Mouse (Mus musculus) kidney, embryonic 16.5 days (tissue): ENCODE measurements around the gene Fgfr1op2. TPM values are rescaled to one million over a fixed set of nuclear protein-coding genes. Genes with fewer than 3 reads are reported as not detected.

Experiments
- ATAC-seq: fragments of 200-750 bp; cut with Nextera tagmentation; 2 replicates; pipeline ENCODE4 v1.8.0; 2017; ENCODE audit warnings: moderate TSS enrichment; ENCODE audit not compliant: low FRiP score, low TSS enrichment
- H3K27ac ChIP-seq: fragments of 300-500 bp; sonication (generic); 2 replicates; pipeline ENCODE4 v1.5.1; 2014; ENCODE audit warnings: low read length
- H3K27me3 ChIP-seq: fragments of 300-500 bp; sonication (generic); 2 replicates; pipeline ENCODE4 v1.6.1; 2014; ENCODE audit warnings: low read length, control low read depth, mixed read lengths; ENCODE audit not compliant: insufficient read depth
- H3K36me3 ChIP-seq: fragments of 300-500 bp; sonication (generic); 2 replicates; pipeline ENCODE4 v1.6.1; 2014; ENCODE audit warnings: low read length, control low read depth, mixed read lengths; ENCODE audit not compliant: insufficient read depth
- H3K4me1 ChIP-seq: fragments of 300-500 bp; sonication (generic); 2 replicates; pipeline ENCODE4 v1.6.1; 2014; ENCODE audit warnings: low read length, control low read depth, mixed read lengths; ENCODE audit not compliant: insufficient read depth
- H3K4me2 ChIP-seq: fragments of 300-500 bp; sonication (generic); replicated peaks from 2 replicates; pipeline ENCODE4 v1.6.1; 2014; ENCODE audit warnings: low read depth, low read length
- H3K4me3 ChIP-seq: fragments of 300-500 bp; sonication (generic); 2 replicates; pipeline ENCODE4 v1.5.1; 2014; ENCODE audit warnings: mild to moderate bottlenecking, low read length
- H3K9ac ChIP-seq: fragments of 300-500 bp; sonication (generic); replicated peaks from 2 replicates; pipeline ENCODE4 v1.6.1; 2014; ENCODE audit warnings: low read length
- H3K9me3 ChIP-seq: fragments of 300-500 bp; sonication (generic); 2 replicates; pipeline ENCODE4 v1.6.1; 2016; ENCODE audit warnings: low read length, control low read depth
- WGBS: fragments of 180-500 bp; shearing (Covaris S2); extraction: QIAGEN DNeasy Blood & Tissue Kit; methylation state at CpG from one replicate; pipeline ENCODE4 v1.1.7; 2014; 5-methylcytosine and 5-hydroxymethylcytosine counted together
- polyA plus RNA-seq: library from polyadenylated mRNA; unstranded; fragments of >200 nt; fragmentation: Nextera tagmentation; extraction: Ambion mirVana; gene quantifications from 2 replicates; pipeline ENCODE4 v1.2.1, GENCODE M21; 2015

Fgfr1op2 gene
- polyA plus RNA-seq, 1 experiment from 2014 or later = 92.6 TPM

DNA sequence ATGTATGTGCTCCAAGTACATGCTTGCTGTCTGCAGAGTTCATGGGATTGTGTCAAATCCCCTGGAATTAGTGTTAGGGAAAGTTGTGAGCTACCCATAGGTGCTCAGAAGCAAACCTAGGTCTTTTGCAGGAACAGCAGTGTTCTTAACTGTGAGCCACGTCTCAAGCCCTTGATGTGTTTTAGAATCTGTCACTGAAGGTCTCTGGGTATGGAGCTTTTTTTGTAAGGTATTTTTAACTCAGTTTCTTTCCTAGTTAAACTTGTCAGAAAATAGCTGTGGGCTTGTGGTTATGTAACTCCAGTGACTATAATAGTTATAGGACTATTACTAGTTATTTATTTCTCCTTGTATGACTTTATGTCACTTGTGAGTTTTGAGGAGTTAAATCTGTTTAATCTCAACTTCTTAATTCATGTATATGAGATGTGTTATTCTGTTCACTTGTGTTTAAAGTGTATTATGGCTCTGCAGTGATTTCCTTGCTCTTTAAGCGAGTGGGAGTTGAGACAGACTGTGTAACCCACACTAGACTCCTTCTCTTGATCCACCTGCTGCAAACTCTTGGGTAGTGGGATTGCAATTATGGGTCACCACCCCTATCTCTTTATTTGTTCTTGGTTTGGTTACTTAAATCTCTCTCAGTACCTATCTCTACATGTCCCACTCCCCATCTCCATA is 6.5 kb downstream of the Fgfr1op2 start:
- Histone ChIP-seq H3K9me3 (no peaks in the 10 kb centered on the region), H3K27me3 (no peaks in the 10 kb centered on the region), H3K4me1 (peaks cover 11% of the 10 kb centered on the region; the same call in 1 of the 2 replicates), H3K9ac (no peak overlapping the region), H3K27ac (no peak overlapping the region), H3K4me3 (no peak overlapping the region), H3K4me2 (no peak overlapping the region), H3K36me3 (peaks cover 14% of the 10 kb centered on the region)
- ATAC-seq = no peak
- 66% methylated on average over 2 of the region's 2 CpGs for WGBS

GRCm38 (mm10) chr6:146585134-146585533 is 8.1 kb downstream of the Fgfr1op2 start:
- WGBS = 87% methylated on average over 4 of the region's 5 CpGs

GRCm38 (mm10) chr6:146602601-146603000 is 25.6 kb downstream of the Fgfr1op2 start:
- no peak for ATAC-seq
- no peaks in the 10 kb centered on the region for H3K4me1 ChIP-seq
- no peak overlapping the region for H3K4me3 ChIP-seq
- H3K9ac ChIP-seq = no peak overlapping the region
- no peak overlapping the region for H3K4me2 ChIP-seq
- H3K36me3 ChIP-seq = peaks cover 52% of the 10 kb centered on the region
- H3K27ac ChIP-seq = no peak overlapping the region
- no peaks in the 10 kb centered on the region for H3K9me3 ChIP-seq
- 69% methylated on average over 4 of the region's 4 CpGs for WGBS
- no peaks in the 10 kb centered on the region for H3K27me3 ChIP-seq

More at GRCm38 (mm10) chr6:146585134-146585533, 8.1 kb downstream of the Fgfr1op2 start:
- Histone ChIP-seq H3K27ac (no peak overlapping the region), H3K36me3 (peaks cover 30% of the 10 kb centered on the region), H3K9me3 (no peaks in the 10 kb centered on the region), H3K9ac (no peak overlapping the region), H3K4me2 (no peak overlapping the region), H3K4me3 (no peak overlapping the region), H3K27me3 (no peaks in the 10 kb centered on the region), H3K4me1 (no peaks in the 10 kb centered on the region)
- ATAC-seq = no peak

- no peak for ATAC-seq
- Histone ChIP-seq H3K4me1 (no peaks in the 10 kb centered on the region), H3K4me3 (no peak overlapping the region), H3K9ac (no peak overlapping the region), H3K27me3 (no peaks in the 10 kb centered on the region), H3K9me3 (no peaks in the 10 kb centered on the region), H3K4me2 (no peak overlapping the region), H3K27ac (no peak overlapping the region), H3K36me3 (peaks cover 54% of the 10 kb centered on the region)
- WGBS = 43% methylated on average over 10 of the region's 10 CpGs
Observed at GRCm38 (mm10) chr6:146603651-146604050, 26.6 kb downstream of the Fgfr1op2 start.

GRCm38 (mm10) chr6:146611385-146611784 is 34.4 kb downstream of the Fgfr1op2 start:
- H3K36me3 ChIP-seq = peaks cover 49% of the 10 kb centered on the region
- no peak overlapping the region for H3K4me2 ChIP-seq
- no peaks in the 10 kb centered on the region for H3K9me3 ChIP-seq
- no peaks in the 10 kb centered on the region for H3K4me1 ChIP-seq
- 65% methylated on average over 6 of the region's 6 CpGs for WGBS
- H3K4me3 ChIP-seq = no peak overlapping the region
- H3K9ac ChIP-seq = no peak overlapping the region
- no peaks in the 10 kb centered on the region for H3K27me3 ChIP-seq
- H3K27ac ChIP-seq = no peak overlapping the region
- no peak for ATAC-seq

DNA sequence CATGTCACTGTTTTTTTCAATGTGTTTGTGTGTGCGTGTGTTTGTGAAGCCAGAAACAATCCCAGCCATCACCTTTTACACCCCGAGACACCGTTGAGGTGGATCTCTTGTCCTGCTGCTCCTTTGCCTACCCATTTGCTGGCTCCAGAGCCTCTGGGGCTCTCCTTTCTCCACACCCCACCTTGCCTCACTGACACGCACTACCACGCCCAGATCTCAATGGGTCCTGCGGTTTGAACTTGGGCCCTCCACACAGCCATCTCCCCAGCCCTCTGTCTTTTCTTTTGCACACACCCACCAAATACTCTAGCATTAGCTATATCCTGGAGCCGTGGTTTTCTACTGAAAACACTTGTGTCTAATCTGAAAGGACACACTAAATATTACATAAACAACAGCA is 34.9 kb downstream of the Fgfr1op2 start:
- no peaks in the 10 kb centered on the region for H3K4me1 ChIP-seq
- H3K27ac ChIP-seq = no peak overlapping the region
- H3K9ac ChIP-seq = no peak overlapping the region
- peaks cover 54% of the 10 kb centered on the region for H3K36me3 ChIP-seq
- H3K4me3 ChIP-seq = no peak overlapping the region
- H3K27me3 ChIP-seq = no peaks in the 10 kb centered on the region
- no peak for ATAC-seq
- no peaks in the 10 kb centered on the region for H3K9me3 ChIP-seq
- H3K4me2 ChIP-seq = no peak overlapping the region
- 90% methylated on average over 7 of the region's 7 CpGs for WGBS

- Histone ChIP-seq H3K9ac (no peak overlapping the region), H3K4me3 (no peak overlapping the region), H3K27me3 (no peaks in the 10 kb centered on the region), H3K36me3 (peaks cover 59% of the 10 kb centered on the region), H3K4me1 (no peaks in the 10 kb centered on the region), H3K27ac (no peak overlapping the region), H3K4me2 (no peak overlapping the region), H3K9me3 (no peaks in the 10 kb centered on the region)
- WGBS = 89% methylated on average over 5 of the region's 5 CpGs
- ATAC-seq = no peak
Observed at GRCm38 (mm10) chr6:146612736-146613135, 35.7 kb downstream of the Fgfr1op2 start.

DNA sequence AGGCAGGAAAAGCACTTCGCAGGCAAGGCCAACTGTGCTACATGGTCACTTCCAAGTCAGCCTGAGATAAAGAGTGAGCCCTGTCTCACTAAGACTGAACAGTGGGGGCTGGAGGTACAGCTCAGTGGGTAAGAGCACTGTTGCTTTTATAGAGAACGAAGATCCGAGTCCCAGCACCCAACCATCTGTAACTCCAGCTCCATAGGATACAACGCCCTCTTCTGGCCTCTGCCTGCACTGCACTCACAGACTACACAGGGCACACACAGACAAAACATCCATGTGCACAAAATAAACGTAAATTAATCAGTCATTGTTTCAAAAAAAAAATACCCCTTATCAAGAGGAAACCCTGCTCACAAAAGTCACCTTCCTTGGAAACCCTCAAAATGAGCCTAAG is 36.9 kb downstream of the Fgfr1op2 start:
- Histone ChIP-seq H3K36me3 (peaks cover 65% of the 10 kb centered on the region), H3K27me3 (no peaks in the 10 kb centered on the region), H3K4me1 (no peaks in the 10 kb centered on the region), H3K27ac (no peak overlapping the region), H3K4me3 (no peak overlapping the region), H3K4me2 (no peak overlapping the region), H3K9me3 (no peaks in the 10 kb centered on the region), H3K9ac (no peak overlapping the region)
- WGBS = 90% methylated on average over 5 of the region's 5 CpGs
- ATAC-seq = no peak

GRCm38 (mm10) chr6:146614541-146614940 is 37.5 kb downstream of the Fgfr1op2 start:
- ATAC-seq = no peak
- Histone ChIP-seq H3K4me3 (no peak overlapping the region), H3K9me3 (no peaks in the 10 kb centered on the region), H3K4me2 (no peak overlapping the region), H3K27me3 (no peaks in the 10 kb centered on the region), H3K36me3 (peaks cover 62% of the 10 kb centered on the region), H3K27ac (no peak overlapping the region), H3K4me1 (no peaks in the 10 kb centered on the region), H3K9ac (no peak overlapping the region)
- 90% methylated on average over 5 of the region's 5 CpGs for WGBS

DNA sequence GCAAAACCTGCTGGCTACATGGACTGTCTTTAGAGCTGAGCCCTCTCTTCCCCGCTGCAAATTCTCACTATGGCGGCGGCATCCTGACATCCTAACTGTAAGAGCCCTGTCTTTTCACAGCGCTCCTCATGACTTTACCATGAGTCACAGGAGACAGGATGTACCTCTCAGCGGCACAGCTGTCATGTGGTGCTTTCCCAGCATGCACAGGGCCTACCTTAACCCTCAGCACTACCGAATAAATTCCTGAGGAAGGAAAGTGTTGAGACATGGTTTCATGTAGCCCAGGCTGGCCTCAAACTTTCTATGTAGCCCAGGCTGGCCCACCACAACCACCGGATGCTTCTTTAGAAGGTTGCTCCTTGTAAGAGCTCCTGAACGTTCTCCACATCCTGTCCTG is 38.9 kb downstream of the Fgfr1op2 start:
- no peak overlapping the region for H3K4me2 ChIP-seq
- H3K4me3 ChIP-seq = no peak overlapping the region
- 91% methylated on average over 8 of the region's 8 CpGs for WGBS
- no peak for ATAC-seq
- H3K27me3 ChIP-seq = no peaks in the 10 kb centered on the region
- H3K27ac ChIP-seq = no peak overlapping the region
- H3K9me3 ChIP-seq = no peaks in the 10 kb centered on the region
- no peak overlapping the region for H3K9ac ChIP-seq
- H3K4me1 ChIP-seq = no peaks in the 10 kb centered on the region
- H3K36me3 ChIP-seq = peaks cover 64% of the 10 kb centered on the region
